Mouse (Mus musculus) midbrain, embryonic 14.5 days (tissue): Measurements from ENCODE around the gene Gm27029. TPM values are rescaled to one million over a fixed set of nuclear protein-coding genes. Genes with fewer than 3 reads are reported as not detected.
"Not testable (repeated sequence)": the region's sequence is repeated elsewhere in the genome, so short reads cannot be mapped to it uniquely, and the experiment has no call there.

Experiments used
- ATAC-seq: fragments of 200-750 bp; cut with Nextera tagmentation; 2 replicates; pipeline ENCODE4 v1.8.0; 2017; ENCODE audit warnings: moderate number of reproducible peaks, moderate library complexity; ENCODE audit not compliant: low FRiP score, low TSS enrichment
- DNase-seq: peaks from one replicate; pipeline ENCODE4 v3.0.0-alpha.2; 2015
- H3K27ac ChIP-seq: fragments of 300-500 bp; sonication (generic); replicated peaks from 2 replicates; pipeline ENCODE4 v1.5.1; 2014; ENCODE audit warnings: mild to moderate bottlenecking, low read depth, low read length, moderate library complexity
- H3K27me3 ChIP-seq: fragments of 300-500 bp; sonication (generic); 2 replicates; pipeline ENCODE4 v1.6.1; 2014; ENCODE audit warnings: low read length, control low read depth, mixed read lengths; ENCODE audit not compliant: control insufficient read depth, insufficient read depth
- H3K36me3 ChIP-seq: fragments of 300-500 bp; sonication (generic); 2 replicates; pipeline ENCODE4 v1.6.1; 2014; ENCODE audit warnings: low read length, control low read depth; ENCODE audit not compliant: control insufficient read depth, insufficient read depth
- H3K4me1 ChIP-seq: fragments of 300-500 bp; sonication (generic); 2 replicates; pipeline ENCODE4 v1.6.1; 2014; ENCODE audit warnings: mild to moderate bottlenecking, antibody characterized with exemption, low read length, control low read depth; ENCODE audit not compliant: control insufficient read depth, insufficient read depth
- H3K4me2 ChIP-seq: fragments of 300-500 bp; sonication (generic); 2 replicates; pipeline ENCODE4 v1.6.1; 2014; ENCODE audit warnings: mild to moderate bottlenecking, low read length, moderate library complexity
- H3K4me3 ChIP-seq: fragments of 300-500 bp; sonication (generic); replicated peaks from 2 replicates; pipeline ENCODE4 v1.5.1; 2014; ENCODE audit warnings: low read depth, low read length
- H3K9ac ChIP-seq: fragments of 300-500 bp; sonication (generic); replicated peaks from 2 replicates; pipeline ENCODE4 v1.6.1; 2014; ENCODE audit warnings: mild to moderate bottlenecking, low read length, moderate library complexity
- H3K9me3 ChIP-seq: fragments of 300-500 bp; sonication (generic); 2 replicates; pipeline ENCODE4 v1.6.1; 2016; ENCODE audit warnings: low read length, control low read depth, mixed read lengths; ENCODE audit not compliant: control insufficient read depth
- WGBS: fragments of 180-500 bp; shearing (Covaris S2); extraction: QIAGEN DNeasy Blood & Tissue Kit; methylation state at CpG from one replicate; pipeline ENCODE4 v1.1.7; 2014; 5-methylcytosine and 5-hydroxymethylcytosine counted together
- polyA plus RNA-seq: library from polyadenylated mRNA; unstranded; fragments of >200 nt; fragmentation: Nextera tagmentation; extraction: Ambion mirVana; gene quantifications from 2 replicates; pipeline ENCODE4 v1.2.1, GENCODE M21; 2014

The Gm27029 gene
- polyA plus RNA-seq, 1 experiment from 2014 or later, result 7.6 TPM

DNA sequence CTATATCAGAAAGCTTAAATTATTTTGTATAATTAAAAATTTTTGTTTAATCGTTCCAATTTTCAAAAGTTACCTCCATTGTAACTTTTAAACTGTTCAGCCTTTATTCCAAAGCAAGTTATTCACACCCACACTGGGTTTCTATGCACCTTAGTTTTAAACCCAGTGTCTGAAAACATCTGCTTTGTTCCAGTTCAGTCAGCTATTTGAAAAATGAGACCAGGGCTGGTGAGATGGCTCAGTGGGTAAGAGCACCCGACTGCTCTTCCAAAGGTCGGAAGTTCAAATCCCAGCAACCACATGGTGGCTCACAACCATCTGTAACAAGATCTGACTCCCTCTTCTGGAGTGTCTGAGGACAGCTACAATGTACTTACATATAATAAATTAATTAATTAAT lies 13.4 kb upstream of the Gm27029 start:
- DNase-seq, result not testable (repeated sequence)
- WGBS, result 70% methylated on average over 3 of the region's 3 CpGs

GRCm38 (mm10) chr11:101436916-101437315 lies 12.3 kb upstream of the Gm27029 start:
- no peak for ATAC-seq
- Histone ChIP-seq H3K9me3 (no peaks in the 10 kb centered on the region), H3K27ac (no peak overlapping the region), H3K4me1 (no peaks in the 10 kb centered on the region), H3K9ac (no peak overlapping the region), H3K36me3 (peaks cover 41% of the 10 kb centered on the region), H3K4me2 (no peak overlapping the region), H3K4me3 (no peak overlapping the region), H3K27me3 (no peaks in the 10 kb centered on the region)
- DNase-seq, result no peak
- 34% methylated on average over 4 of the region's 4 CpGs for WGBS

More for the DNA sequence above, 13.4 kb upstream of the Gm27029 start:
- not testable (repeated sequence) for H3K9me3 ChIP-seq, H3K9ac ChIP-seq, H3K4me2 ChIP-seq, ATAC-seq, H3K27ac ChIP-seq, H3K27me3 ChIP-seq, H3K4me3 ChIP-seq, H3K4me1 ChIP-seq
- peaks cover 30% of the 10 kb centered on the region for H3K36me3 ChIP-seq

DNA sequence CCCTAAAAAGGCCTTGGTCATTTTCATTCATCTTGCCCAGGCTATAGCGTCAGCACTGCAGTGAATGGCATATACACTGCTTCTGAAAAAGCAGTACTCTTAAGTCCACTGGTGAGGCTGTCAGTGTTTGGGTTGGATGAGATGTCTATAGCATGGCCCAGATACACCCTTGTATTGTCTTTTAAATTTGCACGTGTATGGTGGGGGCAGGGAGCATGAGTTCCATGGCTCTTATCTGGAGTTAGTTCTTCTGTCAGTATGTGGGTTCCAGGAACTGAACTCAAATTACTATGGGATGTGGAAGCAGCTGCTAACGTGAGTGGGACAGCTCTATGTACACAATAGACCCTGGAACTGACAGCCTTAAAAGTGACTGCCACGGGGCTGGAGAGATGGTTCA lies 11.2 kb upstream of the Gm27029 start:
- no peaks in the 10 kb centered on the region for H3K9me3 ChIP-seq
- no peak for ATAC-seq
- no peak overlapping the region for H3K9ac ChIP-seq
- H3K27me3 ChIP-seq, result no peaks in the 10 kb centered on the region
- no peak overlapping the region for H3K4me2 ChIP-seq
- WGBS, result 85% methylated on average over 4 of the region's 4 CpGs
- DNase-seq, result no peak
- peaks cover 52% of the 10 kb centered on the region for H3K36me3 ChIP-seq
- H3K4me3 ChIP-seq, result no peak overlapping the region
- no peaks in the 10 kb centered on the region for H3K4me1 ChIP-seq
- no peak overlapping the region for H3K27ac ChIP-seq

- Histone ChIP-seq H3K27me3 (no peaks in the 10 kb centered on the region), H3K36me3 (peaks cover 72% of the 10 kb centered on the region), H3K9ac (no peak overlapping the region), H3K4me1 (no peaks in the 10 kb centered on the region), H3K9me3 (no peaks in the 10 kb centered on the region), H3K4me3 (no peak overlapping the region), H3K4me2 (no peak overlapping the region), H3K27ac (no peak overlapping the region)
- DNase-seq, result no peak
- no peak for ATAC-seq
- WGBS, result 92% methylated on average over 13 of the region's 13 CpGs
These were observed 8.8 kb upstream of the Gm27029 start for GRCm38 (mm10) chr11:101433396-101433795.

GRCm38 (mm10) chr11:101431327-101431726 lies 6.7 kb upstream of the Gm27029 start:
- peaks cover 9% of the 10 kb centered on the region for H3K4me1 ChIP-seq
- peaks cover 72% of the 10 kb centered on the region for H3K36me3 ChIP-seq
- ATAC-seq (no peak), DNase-seq (no peak)
- no peaks in the 10 kb centered on the region for H3K27me3 ChIP-seq
- H3K9me3 ChIP-seq, result no peaks in the 10 kb centered on the region
- 91% methylated on average over 9 of the region's 9 CpGs for WGBS
- H3K4me3 ChIP-seq, result no peak overlapping the region
- H3K4me2 ChIP-seq, result no peak overlapping the region
- no peak overlapping the region for H3K9ac ChIP-seq
- H3K27ac ChIP-seq, result no peak overlapping the region

DNA sequence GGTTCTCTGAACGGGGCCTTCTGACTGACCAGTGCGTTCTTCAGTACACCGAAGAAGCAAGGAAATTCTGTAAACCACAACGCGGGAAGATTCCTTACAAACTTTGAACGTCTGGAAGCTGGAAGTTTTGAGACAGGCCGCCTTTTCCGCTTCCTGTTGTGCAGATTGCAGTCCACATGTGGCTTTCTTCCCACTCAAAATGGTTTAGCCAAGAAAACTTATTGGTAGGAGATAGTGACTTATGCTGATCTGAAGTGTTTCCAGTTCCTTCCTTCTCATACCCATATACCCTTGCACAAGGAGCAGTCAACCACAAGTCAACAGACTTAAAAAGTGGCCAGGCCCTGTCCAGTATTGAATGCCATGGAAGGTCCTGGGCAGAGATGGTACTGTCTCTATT lies 1.6 kb upstream of the Gm27029 start:
- WGBS, result 72% methylated on average over 8 of the region's 8 CpGs
- Histone ChIP-seq H3K27me3 (no peaks in the 10 kb centered on the region), H3K4me3 (peak overlapping the region; percentile 84), H3K4me2 (peak overlapping the region; percentile 79), H3K9ac (peak overlapping the region; percentile 80; the same call in 1 of the 2 replicates), H3K9me3 (no peaks in the 10 kb centered on the region), H3K4me1 (peaks cover 23% of the 10 kb centered on the region), H3K27ac (no peak overlapping the region), H3K36me3 (peaks cover 24% of the 10 kb centered on the region)
- ATAC-seq (no peak), DNase-seq (no peak)

- peak; percentile 90 for ATAC-seq
- Histone ChIP-seq H3K36me3 (peaks cover 14% of the 10 kb centered on the region), H3K27ac (peak within 1 kb of the TSS; percentile 88), H3K9me3 (no peaks in the 10 kb centered on the region), H3K4me2 (peak within 1 kb of the TSS; percentile 79), H3K9ac (peak within 1 kb of the TSS; percentile 80), H3K4me3 (peak within 1 kb of the TSS; percentile 84), H3K27me3 (no peaks in the 10 kb centered on the region), H3K4me1 (peaks cover 23% of the 10 kb centered on the region)
- peak; percentile 99 for DNase-seq
- WGBS, result under 1% methylated on average over 81 of the region's 81 CpGs
These were observed 573 bp upstream of the Gm27029 start, which contains the start of the genes Rundc1 and Ptges3l for GRCm38 (mm10) chr11:101424925-101425813. Gene Rundc1, plus strand, starts transcription at chr11:101425085. Gene Ptges3l, minus strand, starts transcription at chr11:101425333.

- 93% methylated on average over 5 of the region's 5 CpGs for WGBS
- no peaks in the 10 kb centered on the region for H3K27me3 ChIP-seq
- H3K27ac ChIP-seq, result no peak overlapping the region
- no peak overlapping the region for H3K4me3 ChIP-seq
- H3K4me1 ChIP-seq, result peaks cover 13% of the 10 kb centered on the region; the same call in 1 of the 2 replicates
- no peaks in the 10 kb centered on the region for H3K36me3 ChIP-seq
- DNase-seq (no peak), ATAC-seq (no peak)
- no peak overlapping the region for H3K4me2 ChIP-seq
- no peak overlapping the region for H3K9ac ChIP-seq
- H3K9me3 ChIP-seq, result no peaks in the 10 kb centered on the region
These were observed 4.4 kb downstream of the Gm27029 start for GRCm38 (mm10) chr11:101420148-101420547.

DNA sequence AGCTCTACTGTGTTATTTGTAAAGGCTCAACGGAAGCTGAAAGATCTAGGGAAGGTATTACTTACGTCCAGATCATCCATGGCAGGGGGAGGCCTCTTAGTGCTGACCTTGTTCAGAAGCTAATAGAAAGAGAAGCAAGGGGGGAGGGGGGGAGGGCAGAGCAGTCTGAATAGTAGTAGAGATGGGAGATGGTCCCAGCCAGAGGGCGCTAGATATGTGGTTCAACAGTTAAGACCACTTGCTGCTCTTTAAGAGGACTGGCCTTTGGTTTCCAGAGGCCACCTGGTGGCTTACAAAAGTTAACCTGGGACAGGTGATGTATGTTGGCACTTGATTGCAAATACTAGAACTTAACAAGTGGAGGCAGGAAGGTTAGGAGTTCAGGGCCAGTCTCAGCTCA lies 5.0 kb downstream of the Gm27029 start:
- no peak overlapping the region for H3K4me3 ChIP-seq
- no peak overlapping the region for H3K9ac ChIP-seq
- no peak overlapping the region for H3K4me2 ChIP-seq
- H3K4me1 ChIP-seq, result peaks cover 13% of the 10 kb centered on the region; the same call in 1 of the 2 replicates
- H3K27me3 ChIP-seq, result no peaks in the 10 kb centered on the region
- H3K27ac ChIP-seq, result no peak overlapping the region
- H3K36me3 ChIP-seq, result no peaks in the 10 kb centered on the region
- H3K9me3 ChIP-seq, result no peaks in the 10 kb centered on the region
- no peak for ATAC-seq
- WGBS, result 25% methylated on average over 3 of the region's 3 CpGs
- DNase-seq, result peak; percentile 21
